Mouse (Mus musculus): ENCODE results near the gene Rpl36a. TPM values are rescaled to one million over a fixed set of nuclear protein-coding genes. Genes with fewer than 3 reads are reported as not detected.

The Rpl36a gene
- polyA plus RNA-seq, 1 experiment from 2014 or later, result 298 TPM

Other genes with a start within 250 kb of the Rpl36a start
- 11.1 and 11.5 TPM in 2 replicates for gene Drp2, start 181.1 kb upstream of the Rpl36a start, polyA plus RNA-seq (2016; fragmentation: Nextera tagmentation; extraction: Ambion mirVana)
- gene Taf7l, start 109.2 kb upstream of the Rpl36a start, polyA plus RNA-seq (2016; fragmentation: Nextera tagmentation; extraction: Ambion mirVana), result not detected in 2 replicates
- gene Timm8a1, start 43.8 kb upstream of the Rpl36a start, polyA plus RNA-seq (2016; fragmentation: Nextera tagmentation; extraction: Ambion mirVana), result 60.6 and 62.7 TPM in 2 replicates
- gene Btk, start 2.1 kb upstream of the Rpl36a start, polyA plus RNA-seq (2016; fragmentation: Nextera tagmentation; extraction: Ambion mirVana), result 0.57 and 0.87 TPM in 2 replicates
- gene Gla, start 15.5 kb downstream of the Rpl36a start, polyA plus RNA-seq (2016; fragmentation: Nextera tagmentation; extraction: Ambion mirVana), result 3.6 and 4.4 TPM in 2 replicates
- 213 and 222 TPM in 2 replicates for gene Hnrnph2, start 15.5 kb downstream of the Rpl36a start, polyA plus RNA-seq (2016; fragmentation: Nextera tagmentation; extraction: Ambion mirVana)
- gene Armcx4, start 100.9 kb downstream of the Rpl36a start, polyA plus RNA-seq (2016; fragmentation: Nextera tagmentation; extraction: Ambion mirVana), result 10.2 and 10.8 TPM in 2 replicates
- gene Armcx1, start 132.3 kb downstream of the Rpl36a start, polyA plus RNA-seq (2016; fragmentation: Nextera tagmentation; extraction: Ambion mirVana), result 61.8 and 64.7 TPM in 2 replicates
- gene Armcx6, start 165.8 kb downstream of the Rpl36a start, polyA plus RNA-seq (2016; fragmentation: Nextera tagmentation; extraction: Ambion mirVana), result 21.9 and 23.6 TPM in 2 replicates
- gene Armcx3, start 170.9 kb downstream of the Rpl36a start, polyA plus RNA-seq (2016; fragmentation: Nextera tagmentation; extraction: Ambion mirVana), result 72.7 and 72.9 TPM in 2 replicates
- 72.8 and 77.5 TPM in 2 replicates for gene Armcx2, start 223.6 kb downstream of the Rpl36a start, polyA plus RNA-seq (2016; fragmentation: Nextera tagmentation; extraction: Ambion mirVana)